Mouse (Mus musculus) brain, embryonic 18.5 days (tissue): ENCODE data around the gene Ston1.

Experiments used
- DNase-seq: peaks from one replicate; pipeline ENCODE4 v3.0.0-alpha.2; 2012; ENCODE audit warnings: low read depth, low spot score

Ston1 gene

GRCm38 (mm10) chr17:88587371-88587770 is 10.1 kb upstream of the Ston1 start:
- DNase-seq, result no peak

GRCm38 (mm10) chr17:88588228-88588627 is 9.3 kb upstream of the Ston1 start:
- DNase-seq, result no peak

- no peak for DNase-seq
Observed at GRCm38 (mm10) chr17:88590251-88590650, 7.2 kb upstream of the Ston1 start.

- no peak for DNase-seq
Observed at GRCm38 (mm10) chr17:88595071-88595470, 2.4 kb upstream of the Ston1 start.

GRCm38 (mm10) chr17:88596068-88596467 is 1.4 kb upstream of the Ston1 start:
- DNase-seq, result no peak

- no peak for DNase-seq
Observed at GRCm38 (mm10) chr17:88596544-88597221, 801 bp upstream of the Ston1 start.

- no peak for DNase-seq
Observed at GRCm38 (mm10) chr17:88598056-88598420, 554 bp downstream of the Ston1 start.

- DNase-seq, result no peak
Observed at GRCm38 (mm10) chr17:88598570-88599368, 1.3 kb downstream of the Ston1 start.

- DNase-seq, result no peak
Observed at GRCm38 (mm10) chr17:88600492-88601026, 3.1 kb downstream of the Ston1 start.

GRCm38 (mm10) chr17:88603943-88604342 is 6.5 kb downstream of the Ston1 start:
- no peak for DNase-seq

GRCm38 (mm10) chr17:88606056-88606455 is 8.6 kb downstream of the Ston1 start:
- no peak for DNase-seq

GRCm38 (mm10) chr17:88609361-88609760 is 11.9 kb downstream of the Ston1 start:
- no peak for DNase-seq

GRCm38 (mm10) chr17:88611057-88611456 is 13.6 kb downstream of the Ston1 start:
- no peak for DNase-seq

- no peak for DNase-seq
Observed at GRCm38 (mm10) chr17:88613172-88613571, 15.7 kb downstream of the Ston1 start.

- DNase-seq, result no peak
Observed at GRCm38 (mm10) chr17:88613721-88614120, 16.2 kb downstream of the Ston1 start.

- no peak for DNase-seq
Observed at GRCm38 (mm10) chr17:88614234-88614633, 16.8 kb downstream of the Ston1 start.

GRCm38 (mm10) chr17:88614733-88615132 is 17.2 kb downstream of the Ston1 start:
- DNase-seq, result no peak

- no peak for DNase-seq
Observed at GRCm38 (mm10) chr17:88615492-88616155, 18.1 kb downstream of the Ston1 start.

- DNase-seq, result no peak
Observed at GRCm38 (mm10) chr17:88620935-88621334, 23.5 kb downstream of the Ston1 start.

GRCm38 (mm10) chr17:88621374-88621773 is 23.9 kb downstream of the Ston1 start:
- DNase-seq, result no peak

GRCm38 (mm10) chr17:88622711-88623110 is 25.2 kb downstream of the Ston1 start:
- DNase-seq, result no peak

- DNase-seq, result no peak
Observed at GRCm38 (mm10) chr17:88624386-88624785, 26.9 kb downstream of the Ston1 start.
